Mouse (Mus musculus) liver (tissue): ENCODE data around the gene Gm44805.

Experiments
- DNase-seq: peaks from one replicate; pipeline ENCODE4 v3.0.0-alpha.2; 2020; ENCODE audit warnings: mixed read lengths

Gene Gm44805

DNA sequence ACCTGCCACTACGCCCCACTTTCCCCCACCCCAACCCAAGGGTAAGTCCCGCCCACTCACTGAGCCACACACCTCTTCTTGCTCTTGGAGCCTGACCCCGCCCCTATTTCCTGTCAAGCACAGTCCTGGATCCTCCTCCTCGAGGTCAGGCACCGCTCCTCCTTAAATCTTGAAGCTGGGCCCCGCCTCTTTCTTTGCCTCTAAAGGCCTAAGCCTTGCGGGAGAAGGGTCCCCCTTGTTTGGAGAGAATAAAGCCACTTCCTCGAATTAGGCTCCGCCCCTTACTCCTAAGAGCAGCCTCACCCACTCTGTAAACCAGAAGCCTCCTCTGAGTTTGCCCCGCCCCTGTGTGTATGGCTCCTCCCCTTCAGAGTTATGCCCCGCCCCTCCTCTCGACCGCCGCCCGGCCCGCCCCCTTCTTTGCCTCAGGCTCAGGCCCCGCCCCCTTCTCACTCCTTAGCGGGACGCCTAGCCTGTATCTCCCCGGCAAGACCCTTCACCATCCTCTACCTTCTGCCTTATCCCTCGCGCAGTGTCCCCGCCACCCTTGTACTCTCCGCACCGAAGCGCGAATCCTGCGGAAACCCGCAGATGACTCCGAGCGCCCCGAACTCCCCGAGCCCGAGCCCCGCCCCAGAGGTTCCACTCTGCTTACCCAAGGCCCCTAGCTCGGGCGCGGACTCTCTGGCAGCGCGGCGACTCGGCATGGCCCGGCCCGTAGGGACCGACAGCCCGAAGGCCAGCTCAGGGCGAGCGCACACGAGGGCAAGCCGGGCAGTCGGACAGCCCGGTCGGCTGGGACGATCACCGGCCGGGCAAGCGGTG, 52.5 kb downstream of the Gm44805 start:
- DNase-seq = peak; percentile 94

DNA sequence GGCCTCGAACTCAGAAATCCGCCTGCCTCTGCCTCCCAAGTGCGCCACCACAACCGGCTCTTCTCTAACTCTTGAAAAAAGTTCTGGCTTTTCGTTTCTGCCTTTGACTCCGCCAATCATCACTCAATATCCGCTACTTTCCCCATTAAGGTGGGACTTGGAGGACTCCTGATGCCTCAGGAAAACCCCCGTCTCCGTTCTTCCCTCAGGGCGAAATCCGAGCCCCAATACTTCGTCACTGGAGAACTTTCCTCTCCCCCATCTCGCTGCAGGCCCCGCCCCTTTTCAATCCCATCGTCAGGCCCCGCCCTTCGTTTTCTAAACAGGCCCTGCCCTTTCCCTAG, 53.1 kb downstream of the Gm44805 start:
- no peak for DNase-seq

DNA sequence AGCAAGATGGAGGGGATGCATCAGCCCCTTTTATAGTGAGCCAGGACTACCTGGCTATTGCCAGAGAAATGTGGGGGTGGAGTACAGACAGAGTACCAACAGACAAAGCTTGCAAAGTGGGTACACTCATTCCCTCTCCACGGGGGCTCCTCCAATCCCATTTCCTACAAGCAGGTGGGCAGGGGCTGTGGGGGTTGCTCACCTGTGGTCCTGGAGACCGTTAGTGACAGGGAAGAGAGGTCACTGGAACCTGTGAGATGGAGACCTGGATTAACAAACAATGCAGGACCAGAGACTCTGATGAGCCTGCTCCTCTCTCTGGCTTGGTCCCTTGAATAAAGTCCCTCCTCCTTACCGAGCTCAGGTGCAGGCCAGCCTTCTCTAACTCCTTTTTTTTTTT, 53.5 kb downstream of the Gm44805 start:
- no peak for DNase-seq

DNA sequence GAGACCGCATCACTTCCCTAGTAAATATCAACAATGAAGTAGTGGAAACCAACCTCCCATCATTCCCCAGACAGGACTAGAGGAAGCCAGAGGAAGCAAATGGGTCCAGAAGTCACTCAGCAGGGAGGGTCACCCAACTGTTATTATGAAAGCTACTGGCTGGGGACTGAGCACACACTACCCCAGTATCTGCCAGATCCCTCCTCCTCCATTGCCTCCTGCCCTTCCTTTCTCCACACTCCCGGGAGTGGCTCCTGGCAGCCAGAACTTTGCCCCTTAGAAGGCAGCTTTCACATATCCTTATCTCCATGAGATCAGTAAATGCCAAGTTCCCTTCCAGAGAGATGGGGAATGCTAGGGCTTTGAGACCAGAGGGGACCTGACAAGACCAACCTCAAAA, 57.8 kb downstream of the Gm44805 start:
- no peak for DNase-seq

DNA sequence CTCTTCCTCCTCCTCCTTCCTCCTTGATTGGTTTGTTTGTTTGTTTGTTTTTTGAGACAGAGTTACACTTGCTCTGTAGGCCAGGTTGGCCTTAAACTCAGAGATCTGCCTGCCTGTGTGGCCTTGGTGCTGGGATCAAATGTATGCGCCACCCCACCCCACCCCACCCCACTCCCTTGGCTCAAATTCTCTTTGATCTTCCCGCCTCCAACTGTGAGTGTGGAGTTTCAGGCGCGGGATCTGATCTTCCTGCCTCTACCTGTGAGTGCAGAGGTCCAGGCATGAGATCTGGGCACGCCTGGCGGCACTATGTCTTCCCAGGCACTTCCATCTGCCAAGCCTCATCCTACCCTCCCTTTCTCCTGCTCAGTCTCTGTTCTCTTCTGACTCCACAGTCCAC, 59.0 kb downstream of the Gm44805 start:
- DNase-seq = no peak
